Mouse (Mus musculus): ENCODE data around the gene Rnf212.

DNA sequence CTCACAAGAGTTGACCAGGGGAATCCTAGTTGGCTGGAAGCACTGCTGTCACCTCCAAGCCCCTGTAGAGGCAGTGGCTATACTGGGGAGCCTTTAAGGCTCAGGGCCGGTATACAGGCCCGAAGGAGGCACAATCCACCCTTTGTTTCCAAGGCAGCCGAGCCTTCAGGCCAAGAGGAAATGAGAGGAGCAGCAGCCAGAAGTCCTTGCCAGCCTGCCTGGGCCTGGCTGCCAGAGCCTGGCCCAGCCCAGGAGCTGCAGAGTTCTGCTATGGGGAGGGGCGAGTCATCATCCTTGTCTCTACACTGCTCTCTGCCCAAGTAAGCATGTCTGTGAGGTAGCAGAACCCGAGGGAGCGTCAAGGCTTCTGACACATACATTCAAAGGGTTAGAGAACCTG lies 60.6 kb downstream of the Rnf212 start:
- TF ChIP-seq CTCF (IDR thresholded peaks at IDR 0.05; ENCODE audit: borderline replicate concordance, insufficient read depth, low read depth, low read length) (no peak), POLR2A (IDR thresholded peaks at IDR 0.05; ENCODE audit: borderline replicate concordance, insufficient read depth, low read length) (no peak)
